Mouse (Mus musculus) E14TG2a.4 (cell line): Measurements from ENCODE around the gene Fras1.

Experiments
- CTCF ChIP-seq: conservative IDR thresholded peaks from 2 replicates; pipeline ENCODE4 v1.5.1; 2014; ENCODE audit warnings: low read length
- NANOG ChIP-seq: IDR thresholded peaks from 2 replicates; pipeline ENCODE4 v1.6.1; 2014; ENCODE audit warnings: borderline replicate concordance, low read length, mixed read lengths
- POU5F1 ChIP-seq: IDR thresholded peaks from 2 replicates; pipeline ENCODE4 v1.6.1; 2014; ENCODE audit warnings: low read length, borderline replicate concordance

DNA sequence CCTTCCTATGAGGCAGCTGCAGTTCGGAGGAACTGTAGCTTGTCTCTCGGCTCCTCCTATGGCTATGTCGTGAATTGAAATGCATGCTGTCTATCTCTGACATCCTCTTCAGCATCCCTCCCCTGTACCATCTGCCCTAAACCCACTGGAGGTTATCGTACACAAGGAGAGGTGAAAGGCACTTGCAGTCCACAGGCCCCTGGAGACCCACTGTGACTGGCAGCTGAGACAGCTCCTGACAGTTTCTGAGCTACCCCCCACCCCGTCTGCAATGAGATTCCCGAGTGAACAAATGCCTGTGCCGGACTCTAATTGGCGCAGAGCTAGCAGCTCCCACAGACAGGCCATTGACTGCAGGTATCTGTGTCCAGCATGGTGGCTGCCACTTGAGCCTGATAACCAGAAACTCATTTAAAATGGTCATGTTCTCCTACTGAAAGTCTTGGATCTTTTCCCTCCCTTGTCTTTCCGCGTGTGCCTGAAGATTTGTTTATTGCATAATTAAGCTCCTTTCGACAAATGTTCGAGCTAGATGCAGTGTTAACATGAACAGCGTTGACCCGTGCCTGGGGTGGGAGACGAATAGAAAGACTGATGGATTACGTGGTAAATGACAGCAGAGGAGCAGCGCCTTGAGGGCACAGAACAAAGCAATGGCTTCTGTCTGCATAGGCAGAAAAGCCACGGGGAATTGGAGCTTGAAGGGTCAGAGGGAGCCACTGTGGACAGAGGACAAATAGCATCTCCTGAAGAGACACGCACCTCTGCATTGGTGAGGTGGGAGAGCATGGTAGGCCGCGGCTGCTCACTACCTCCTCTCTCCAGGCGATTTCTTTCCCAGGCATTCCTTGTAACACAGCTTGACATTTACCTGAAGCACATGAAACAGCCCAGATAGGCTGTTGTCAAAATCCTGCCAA lies 329.2 kb downstream of the Fras1 start:
- TF ChIP-seq CTCF, result no peak
- no peak for TF ChIP-seq POU5F1
- TF ChIP-seq NANOG, result no peak
